Mouse (Mus musculus) v-Abl transformed pro-B cells (cell line): Measurements from ENCODE around the gene Mpnd.

ENCODE experiments used
- in situ Hi-C, 2 experiments: fragments of 400-800 bp; cut with MboI; formaldehyde crosslinking; loops; one replicate each; pipeline ENCODE4 v1.15.1; 2025; ENCODE audit not compliant: unreplicated experiment in 2 of 2

Mpnd gene

GRCm38 (mm10) chr17:56016793-56017785 lies 11.6 kb downstream of the Mpnd start:
- in situ Hi-C loops = loop anchor here (10.0 kb wide), 1 partner anchor 312 kb away; no protein-coding TSS in a partner anchor

- in situ Hi-C loops = loop anchor here (10.0 kb wide), 1 partner anchor 313 kb away; no protein-coding TSS in a partner anchor
These were observed 12.3 kb downstream of the Mpnd start for GRCm38 (mm10) chr17:56017848-56018247.

GRCm38 (mm10) chr17:56018347-56019131 lies 13.0 kb downstream of the Mpnd start:
- in situ Hi-C loops = loop anchor here (10.0 kb wide), 1 partner anchor 314 kb away; no protein-coding TSS in a partner anchor

- in situ Hi-C loops = no loop called here
These were observed 15.0 kb downstream of the Mpnd start for GRCm38 (mm10) chr17:56020400-56021084.

- in situ Hi-C loops = no loop called here
These were observed 15.8 kb downstream of the Mpnd start for GRCm38 (mm10) chr17:56021161-56021910.

- in situ Hi-C loops = no loop called here
These were observed 16.8 kb downstream of the Mpnd start for GRCm38 (mm10) chr17:56022131-56022988.

- in situ Hi-C loops = no loop called here
These were observed 17.4 kb downstream of the Mpnd start for GRCm38 (mm10) chr17:56022989-56023290.

- in situ Hi-C loops = no loop called here
These were observed 17.9 kb downstream of the Mpnd start for GRCm38 (mm10) chr17:56023386-56023785.

GRCm38 (mm10) chr17:56024476-56024875 lies 19.0 kb downstream of the Mpnd start:
- in situ Hi-C loops = no loop called here

GRCm38 (mm10) chr17:56024931-56025330 lies 19.4 kb downstream of the Mpnd start:
- in situ Hi-C loops = no loop called here

GRCm38 (mm10) chr17:56026303-56026702 lies 20.8 kb downstream of the Mpnd start:
- in situ Hi-C loops = no loop called here

GRCm38 (mm10) chr17:56026881-56027280 lies 21.4 kb downstream of the Mpnd start:
- in situ Hi-C loops = no loop called here

GRCm38 (mm10) chr17:56027801-56028441 lies 22.4 kb downstream of the Mpnd start:
- in situ Hi-C loops = no loop called here

GRCm38 (mm10) chr17:56030238-56030870 lies 24.8 kb downstream of the Mpnd start:
- in situ Hi-C loops = no loop called here

- in situ Hi-C loops = no loop called here
These were observed 25.4 kb downstream of the Mpnd start for GRCm38 (mm10) chr17:56030919-56031318.

- in situ Hi-C loops = no loop called here
These were observed 25.9 kb downstream of the Mpnd start for GRCm38 (mm10) chr17:56031431-56031830.

- in situ Hi-C loops = no loop called here
These were observed 26.7 kb downstream of the Mpnd start for GRCm38 (mm10) chr17:56032127-56032733.

GRCm38 (mm10) chr17:56032831-56033230 lies 27.3 kb downstream of the Mpnd start:
- in situ Hi-C loops = no loop called here
